Mouse (Mus musculus) hindbrain, embryonic 11.5 days (tissue): ENCODE results near the gene Rnf157. TPM values are rescaled to one million over a fixed set of nuclear protein-coding genes. Genes with fewer than 3 reads are reported as not detected.
"Not testable (repeated sequence)": the region's sequence is repeated elsewhere in the genome, so short reads cannot be mapped to it uniquely, and the experiment has no call there.

Source experiments
- ATAC-seq: fragments of 200-750 bp; cut with Nextera tagmentation; 2 replicates; pipeline ENCODE4 v1.8.0; 2017; ENCODE audit warnings: mild to moderate bottlenecking, moderate TSS enrichment, moderate library complexity; ENCODE audit not compliant: low FRiP score
- DNase-seq: peaks from one replicate; pipeline ENCODE4 v3.0.0-alpha.2; 2015; ENCODE audit warnings: low spot score
- H3K27ac ChIP-seq: fragments of 300-500 bp; sonication (generic); 2 replicates; pipeline ENCODE4 v1.5.1; 2014; ENCODE audit warnings: mild to moderate bottlenecking, low read depth, low read length
- H3K27me3 ChIP-seq: fragments of 300-500 bp; sonication (generic); 2 replicates; pipeline ENCODE4 v1.6.1; 2014; ENCODE audit warnings: mild to moderate bottlenecking, low read length, moderate library complexity, mixed read lengths; ENCODE audit not compliant: control insufficient read depth, insufficient read depth
- H3K36me3 ChIP-seq: fragments of 300-500 bp; sonication (generic); 2 replicates; pipeline ENCODE4 v1.6.1; 2014; ENCODE audit warnings: mild to moderate bottlenecking, low read length, moderate library complexity, mixed read lengths; ENCODE audit not compliant: control insufficient read depth, insufficient read depth
- H3K4me1 ChIP-seq: fragments of 300-500 bp; sonication (generic); replicated peaks from 2 replicates; pipeline ENCODE4 v1.6.1; 2014; ENCODE audit warnings: low read length, mixed read lengths; ENCODE audit not compliant: control insufficient read depth, insufficient read depth
- H3K4me2 ChIP-seq: fragments of 300-500 bp; sonication (generic); replicated peaks from 2 replicates; pipeline ENCODE4 v1.6.1; 2014; ENCODE audit warnings: mild to moderate bottlenecking, low read depth, low read length
- H3K4me3 ChIP-seq: fragments of 300-500 bp; sonication (generic); 2 replicates; pipeline ENCODE4 v1.5.1; 2014; ENCODE audit warnings: low read depth, low read length
- H3K9ac ChIP-seq: fragments of 300-500 bp; sonication (generic); 2 replicates; pipeline ENCODE4 v1.6.1; 2014; ENCODE audit warnings: low read depth, low read length
- H3K9me3 ChIP-seq: fragments of 300-500 bp; sonication (generic); 2 replicates; pipeline ENCODE4 v1.6.1; 2016; ENCODE audit warnings: low read length; ENCODE audit not compliant: control insufficient read depth
- WGBS: fragments of 180-500 bp; shearing (Covaris S2); extraction: QIAGEN DNeasy Blood & Tissue Kit; methylation state at CpG from one replicate; pipeline ENCODE4 v1.1.7; 2014; 5-methylcytosine and 5-hydroxymethylcytosine counted together
- polyA plus RNA-seq: library from polyadenylated mRNA; unstranded; fragments of >200 nt; fragmentation: Nextera tagmentation; extraction: Ambion mirVana; gene quantifications from 2 replicates; pipeline ENCODE4 v1.2.1, GENCODE M21; 2014

Gene Rnf157
- polyA plus RNA-seq, 1 experiment from 2014 or later, result 16.0 TPM

- no peak for ATAC-seq
- H3K36me3 ChIP-seq, result no peaks in the 10 kb centered on the region
- 90% methylated on average over 2 of the region's 2 CpGs for WGBS
These were observed 46.7 kb downstream of the Rnf157 start for GRCm38 (mm10) chr11:116366124-116366523.

GRCm38 (mm10) chr11:116365432-116365831 is 47.4 kb downstream of the Rnf157 start:
- H3K36me3 ChIP-seq, result no peaks in the 10 kb centered on the region
- no peak overlapping the region for H3K4me3 ChIP-seq
- ATAC-seq (no peak), DNase-seq (no peak)
- H3K27me3 ChIP-seq, result no peaks in the 10 kb centered on the region
- no peak overlapping the region for H3K4me2 ChIP-seq
- H3K9me3 ChIP-seq, result no peaks in the 10 kb centered on the region
- no peak overlapping the region for H3K9ac ChIP-seq
- H3K4me1 ChIP-seq, result no peaks in the 10 kb centered on the region
- 78% methylated on average over 13 of the region's 13 CpGs for WGBS
- H3K27ac ChIP-seq, result no peak overlapping the region

More at GRCm38 (mm10) chr11:116366124-116366523, 46.7 kb downstream of the Rnf157 start:
- DNase-seq, result no peak
- H3K9me3 ChIP-seq, result no peaks in the 10 kb centered on the region
- H3K27me3 ChIP-seq, result no peaks in the 10 kb centered on the region
- H3K4me2 ChIP-seq, result no peak overlapping the region
- no peaks in the 10 kb centered on the region for H3K4me1 ChIP-seq
- H3K27ac ChIP-seq, result no peak overlapping the region
- H3K9ac ChIP-seq, result no peak overlapping the region
- H3K4me3 ChIP-seq, result no peak overlapping the region

GRCm38 (mm10) chr11:116362015-116362414 is 50.8 kb downstream of the Rnf157 start:
- ATAC-seq (no peak), DNase-seq (no peak)

GRCm38 (mm10) chr11:116360915-116361314 is 51.9 kb downstream of the Rnf157 start:
- not testable (repeated sequence) for H3K4me1 ChIP-seq, H3K4me2 ChIP-seq, H3K27me3 ChIP-seq, H3K9ac ChIP-seq, H3K4me3 ChIP-seq, H3K36me3 ChIP-seq, H3K27ac ChIP-seq, ATAC-seq, H3K9me3 ChIP-seq, DNase-seq
- 94% methylated on average over 5 of the region's 5 CpGs for whole genome bisulfite sequencing

More at GRCm38 (mm10) chr11:116362015-116362414, 50.8 kb downstream of the Rnf157 start:
- Histone ChIP-seq H3K27me3 (no peaks in the 10 kb centered on the region), H3K36me3 (no peaks in the 10 kb centered on the region), H3K4me1 (no peaks in the 10 kb centered on the region), H3K9me3 (no peaks in the 10 kb centered on the region), H3K27ac (no peak overlapping the region), H3K4me3 (no peak overlapping the region), H3K4me2 (no peak overlapping the region), H3K9ac (no peak overlapping the region)
- WGBS, result 65% methylated on average over 11 of the region's 11 CpGs

- 87% methylated on average over 12 of the region's 12 CpGs for WGBS
- no peaks in the 10 kb centered on the region for H3K36me3 ChIP-seq
- H3K27me3 ChIP-seq, result no peaks in the 10 kb centered on the region
These were observed 53.2 kb downstream of the Rnf157 start for GRCm38 (mm10) chr11:116359652-116360051.

GRCm38 (mm10) chr11:116358926-116359637 is 53.8 kb downstream of the Rnf157 start:
- Histone ChIP-seq H3K4me1 (no peaks in the 10 kb centered on the region), H3K27ac (no peak overlapping the region), H3K4me3 (no peak overlapping the region), H3K27me3 (no peaks in the 10 kb centered on the region), H3K36me3 (no peaks in the 10 kb centered on the region), H3K4me2 (no peak overlapping the region), H3K9me3 (no peaks in the 10 kb centered on the region), H3K9ac (no peak overlapping the region)
- DNase-seq (no peak), ATAC-seq (no peak)
- 73% methylated on average over 15 of the region's 15 CpGs for WGBS

More at GRCm38 (mm10) chr11:116359652-116360051, 53.2 kb downstream of the Rnf157 start:
- no peaks in the 10 kb centered on the region for H3K9me3 ChIP-seq
- DNase-seq (no peak), ATAC-seq (no peak)
- no peaks in the 10 kb centered on the region for H3K4me1 ChIP-seq
- H3K9ac ChIP-seq, result no peak overlapping the region
- no peak overlapping the region for H3K27ac ChIP-seq
- no peak overlapping the region for H3K4me2 ChIP-seq
- no peak overlapping the region for H3K4me3 ChIP-seq

GRCm38 (mm10) chr11:116354521-116354920 is 58.3 kb downstream of the Rnf157 start:
- Histone ChIP-seq H3K9me3 (no peaks in the 10 kb centered on the region), H3K4me1 (no peaks in the 10 kb centered on the region), H3K27ac (no peak overlapping the region), H3K4me3 (no peak overlapping the region), H3K27me3 (no peaks in the 10 kb centered on the region), H3K9ac (no peak overlapping the region), H3K36me3 (no peaks in the 10 kb centered on the region), H3K4me2 (no peak overlapping the region)
- ATAC-seq, result no peak
- no peak for DNase-seq
- WGBS, result 39% methylated on average over 17 of the region's 17 CpGs

- no peaks in the 10 kb centered on the region for H3K4me1 ChIP-seq
- H3K4me3 ChIP-seq, result no peak overlapping the region
- DNase-seq (no peak), ATAC-seq (no peak)
- H3K9me3 ChIP-seq, result no peaks in the 10 kb centered on the region
- no peaks in the 10 kb centered on the region for H3K27me3 ChIP-seq
- H3K36me3 ChIP-seq, result no peaks in the 10 kb centered on the region
- H3K9ac ChIP-seq, result no peak overlapping the region
- H3K27ac ChIP-seq, result no peak overlapping the region
- no peak overlapping the region for H3K4me2 ChIP-seq
- 94% methylated on average over 8 of the region's 8 CpGs for WGBS
These were observed 59.3 kb downstream of the Rnf157 start for GRCm38 (mm10) chr11:116353535-116353934.

- no peak overlapping the region for H3K4me2 ChIP-seq
- H3K36me3 ChIP-seq, result no peaks in the 10 kb centered on the region
- DNase-seq (no peak), ATAC-seq (no peak)
- H3K27ac ChIP-seq, result no peak overlapping the region
- no peaks in the 10 kb centered on the region for H3K27me3 ChIP-seq
- H3K9ac ChIP-seq, result no peak overlapping the region
- no peaks in the 10 kb centered on the region for H3K9me3 ChIP-seq
- H3K4me1 ChIP-seq, result no peaks in the 10 kb centered on the region
- 93% methylated on average over 5 of the region's 5 CpGs for WGBS
- H3K4me3 ChIP-seq, result no peak overlapping the region
These were observed 61.5 kb downstream of the Rnf157 start for GRCm38 (mm10) chr11:116351294-116351693.
